Mouse (Mus musculus) heart, embryonic 15.5 days (tissue): ENCODE results near the gene Tpst2. TPM values are rescaled to one million over a fixed set of nuclear protein-coding genes. Genes with fewer than 3 reads are reported as not detected.
A peak's percentile ranks its signal among the peaks of the same experiment; 100 is the strongest.

Source experiments
- ATAC-seq: fragments of 200-750 bp; cut with Nextera tagmentation; replicated peaks from 2 replicates; pipeline ENCODE4 v1.8.0; 2017; ENCODE audit warnings: low read depth, moderate TSS enrichment; ENCODE audit not compliant: insufficient number of reproducible peaks, insufficient read depth, low FRiP score
- H3K27ac ChIP-seq: fragments of 300-500 bp; sonication (generic); 2 replicates; pipeline ENCODE4 v1.5.1; 2015; ENCODE audit warnings: mild to moderate bottlenecking, inconsistent platforms
- H3K27me3 ChIP-seq: fragments of 300-500 bp; sonication (generic); 2 replicates; pipeline ENCODE4 v1.6.1; 2015; ENCODE audit warnings: inconsistent platforms
- H3K36me3 ChIP-seq: fragments of 300-500 bp; sonication (generic); 2 replicates; pipeline ENCODE4 v1.6.1; 2015; ENCODE audit warnings: mild to moderate bottlenecking, inconsistent platforms
- H3K4me1 ChIP-seq: fragments of 300-500 bp; sonication (generic); replicated peaks from 2 replicates; pipeline ENCODE4 v1.6.1; 2015; ENCODE audit warnings: inconsistent platforms
- H3K4me2 ChIP-seq: fragments of 300-500 bp; sonication (generic); 2 replicates; pipeline ENCODE4 v1.6.1; 2015; ENCODE audit warnings: inconsistent platforms, mild to moderate bottlenecking, moderate library complexity
- H3K4me3 ChIP-seq: fragments of 300-500 bp; sonication (generic); 2 replicates; pipeline ENCODE4 v1.5.1; 2015; ENCODE audit warnings: mild to moderate bottlenecking, inconsistent platforms
- H3K9ac ChIP-seq: fragments of 300-500 bp; sonication (generic); 2 replicates; pipeline ENCODE4 v1.6.1; 2015; ENCODE audit warnings: mild to moderate bottlenecking, inconsistent platforms
- H3K9me3 ChIP-seq: fragments of 300-500 bp; sonication (generic); replicated peaks from 2 replicates; pipeline ENCODE4 v1.6.1; 2016; ENCODE audit warnings: inconsistent platforms
- WGBS: fragments of 180-500 bp; shearing (Covaris S2); methylation state at CpG from one replicate; pipeline ENCODE4 v1.1.7; 2015; ENCODE audit warnings: mixed read lengths; 5-methylcytosine and 5-hydroxymethylcytosine counted together
- polyA plus RNA-seq: library from polyadenylated mRNA; unstranded; fragments of >200 nt; fragmentation: Nextera tagmentation; extraction: Ambion mirVana; gene quantifications from 2 replicates; pipeline ENCODE4 v1.2.1, GENCODE M21; 2015

Gene Tpst2
- polyA plus RNA-seq, 1 experiment from 2014 or later, result 38.5 TPM

DNA sequence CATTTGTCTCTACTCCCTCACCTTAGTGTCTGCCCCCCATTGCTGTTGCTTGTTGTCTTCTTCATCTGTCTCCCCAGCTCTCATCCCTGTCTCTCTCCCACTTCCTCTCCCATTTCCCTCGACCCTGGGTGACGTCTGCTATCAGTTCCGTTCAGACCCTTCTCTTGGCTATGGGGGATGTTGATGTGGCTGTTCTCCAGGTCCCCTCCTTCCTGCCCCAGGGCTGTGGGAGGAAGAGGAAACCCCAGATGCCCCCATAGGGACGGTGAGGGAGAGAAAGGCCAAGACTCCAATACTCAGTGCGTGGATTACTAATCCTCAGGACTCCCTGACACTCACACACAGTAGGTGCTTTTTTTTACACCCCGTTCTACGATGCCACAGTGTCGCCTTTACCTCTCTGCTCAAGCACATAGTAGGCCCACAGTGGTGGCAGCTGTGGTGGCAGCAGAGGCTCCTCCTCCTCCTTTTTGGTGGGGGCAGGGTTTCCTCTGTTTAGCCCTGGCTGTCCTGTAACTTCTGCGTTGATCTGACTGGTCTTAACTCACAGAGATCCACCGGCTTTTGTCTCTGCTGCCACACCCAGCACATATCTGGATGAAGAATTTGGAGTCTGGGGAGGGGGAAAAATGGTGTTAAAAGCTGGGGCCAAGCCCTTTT lies 7.2 kb downstream of the Tpst2 start:
- no peak overlapping the region for H3K4me3 ChIP-seq
- H3K36me3 ChIP-seq, result no peaks in the 10 kb centered on the region
- no peak overlapping the region for H3K9ac ChIP-seq
- H3K27ac ChIP-seq, result peak overlapping the region; percentile 74
- H3K27me3 ChIP-seq, result no peaks in the 10 kb centered on the region
- peak; percentile 45; the same call in 1 of the 2 replicates for ATAC-seq
- WGBS, result 50% methylated on average over 10 of the region's 10 CpGs
- no peaks in the 10 kb centered on the region for H3K9me3 ChIP-seq
- H3K4me1 ChIP-seq, result peaks cover 87% of the 10 kb centered on the region
- H3K4me2 ChIP-seq, result peak overlapping the region; percentile 17; the same call in 1 of the 2 replicates

DNA sequence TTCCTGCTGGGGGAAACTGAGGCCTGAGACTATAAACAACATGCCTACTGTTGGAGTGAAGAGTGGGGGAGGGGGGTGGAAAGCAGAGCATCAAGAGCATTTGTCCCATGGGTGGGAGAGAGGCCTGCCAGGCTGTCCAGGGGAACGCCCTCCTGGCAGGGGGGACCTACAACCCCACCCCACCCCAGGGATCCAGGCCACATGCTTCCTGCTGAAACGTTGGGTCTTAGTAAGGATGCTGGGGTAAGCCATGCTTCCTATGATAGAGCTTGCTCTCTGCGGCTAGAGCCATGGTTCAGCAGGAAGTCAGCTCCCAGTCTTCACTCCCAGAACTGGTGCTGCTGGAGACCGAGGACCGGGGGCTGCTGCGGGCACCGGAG lies 7.7 kb downstream of the Tpst2 start:
- peak overlapping the region; percentile 74 for H3K27ac ChIP-seq
- H3K4me2 ChIP-seq, result no peak overlapping the region
- no peak for ATAC-seq
- no peak overlapping the region for H3K4me3 ChIP-seq
- no peaks in the 10 kb centered on the region for H3K9me3 ChIP-seq
- H3K36me3 ChIP-seq, result no peaks in the 10 kb centered on the region
- H3K9ac ChIP-seq, result no peak overlapping the region
- H3K27me3 ChIP-seq, result no peaks in the 10 kb centered on the region
- 54% methylated on average over 7 of the region's 7 CpGs for WGBS
- peaks cover 85% of the 10 kb centered on the region for H3K4me1 ChIP-seq

GRCm38 (mm10) chr5:112285548-112286085 lies 9.1 kb downstream of the Tpst2 start:
- no peaks in the 10 kb centered on the region for H3K9me3 ChIP-seq
- H3K4me1 ChIP-seq, result peaks cover 82% of the 10 kb centered on the region
- H3K27ac ChIP-seq, result no peak overlapping the region
- ATAC-seq, result no peak
- WGBS, result 86% methylated on average over 7 of the region's 7 CpGs
- H3K4me3 ChIP-seq, result no peak overlapping the region
- no peaks in the 10 kb centered on the region for H3K36me3 ChIP-seq
- H3K27me3 ChIP-seq, result no peaks in the 10 kb centered on the region
- no peak overlapping the region for H3K4me2 ChIP-seq
- H3K9ac ChIP-seq, result no peak overlapping the region

GRCm38 (mm10) chr5:112286608-112286983 lies 10.1 kb downstream of the Tpst2 start:
- H3K27ac ChIP-seq, result peak overlapping the region; percentile 16; the same call in 1 of the 2 replicates
- no peaks in the 10 kb centered on the region for H3K9me3 ChIP-seq
- WGBS, result 68% methylated on average over 2 of the region's 2 CpGs
- H3K4me3 ChIP-seq, result no peak overlapping the region
- H3K36me3 ChIP-seq, result no peaks in the 10 kb centered on the region
- no peak overlapping the region for H3K9ac ChIP-seq
- no peak for ATAC-seq
- H3K4me2 ChIP-seq, result no peak overlapping the region
- H3K4me1 ChIP-seq, result peaks cover 82% of the 10 kb centered on the region
- no peaks in the 10 kb centered on the region for H3K27me3 ChIP-seq

DNA sequence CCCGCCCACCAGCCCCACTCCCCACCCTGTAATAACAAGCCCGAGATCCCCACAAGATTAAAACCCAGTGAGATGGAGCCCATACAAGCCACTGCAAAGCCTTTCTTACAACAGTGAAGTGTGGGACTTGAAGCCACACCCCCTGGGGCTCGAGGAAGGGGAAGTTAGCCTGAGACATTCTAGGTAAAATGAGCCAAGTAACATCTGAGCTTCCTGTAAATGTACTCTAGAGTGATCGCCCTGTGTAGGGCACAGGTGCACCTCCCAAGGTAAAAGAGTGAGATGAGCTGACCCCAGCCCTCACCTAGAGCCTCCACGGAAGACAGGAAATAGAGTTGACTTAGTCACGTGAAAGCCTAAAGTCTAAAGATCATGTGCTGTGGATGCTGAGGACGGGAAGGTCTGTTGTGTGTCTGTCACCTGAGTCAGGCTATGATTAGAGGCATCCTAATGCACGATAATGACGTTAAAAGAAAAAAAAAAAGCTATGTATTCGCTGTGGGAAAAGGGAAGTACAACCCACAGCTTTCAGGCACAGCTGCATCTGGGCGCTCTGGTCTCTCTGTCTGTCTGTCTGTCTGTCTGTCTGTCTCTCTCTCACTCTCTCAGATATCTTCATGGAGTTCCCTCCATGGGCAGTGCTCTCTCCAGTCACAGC lies 10.6 kb downstream of the Tpst2 start:
- Histone ChIP-seq H3K9me3 (no peaks in the 10 kb centered on the region), H3K9ac (no peak overlapping the region), H3K4me3 (no peak overlapping the region), H3K4me2 (no peak overlapping the region), H3K27me3 (no peaks in the 10 kb centered on the region), H3K4me1 (peaks cover 77% of the 10 kb centered on the region), H3K27ac (peak overlapping the region; percentile 16; the same call in 1 of the 2 replicates), H3K36me3 (no peaks in the 10 kb centered on the region)
- no peak for ATAC-seq
- 59% methylated on average over 11 of the region's 11 CpGs for WGBS

DNA sequence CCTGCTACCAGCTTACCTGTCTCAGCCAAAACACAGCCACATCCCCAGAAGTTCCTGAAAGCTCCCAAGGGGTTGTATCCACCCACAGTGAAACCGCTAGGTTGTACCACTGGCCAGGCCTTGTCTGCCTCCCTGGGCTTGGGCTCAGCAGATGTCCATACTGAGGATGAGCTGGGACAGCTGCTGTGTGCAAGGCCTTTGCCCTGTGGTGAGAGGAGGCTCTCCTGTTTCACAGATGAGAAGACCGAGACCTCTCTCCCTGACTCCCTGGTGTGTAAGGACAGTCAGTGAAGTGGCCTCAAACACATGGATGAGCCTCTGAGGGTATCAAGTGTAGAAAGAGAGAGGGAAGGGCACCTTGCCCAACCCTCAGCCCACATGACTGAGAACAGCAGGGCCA lies 11.2 kb downstream of the Tpst2 start:
- Histone ChIP-seq H3K27ac (peak overlapping the region; percentile 16; the same call in 1 of the 2 replicates), H3K4me1 (peaks cover 77% of the 10 kb centered on the region), H3K9ac (no peak overlapping the region), H3K4me2 (no peak overlapping the region), H3K27me3 (no peaks in the 10 kb centered on the region), H3K4me3 (no peak overlapping the region), H3K9me3 (no peaks in the 10 kb centered on the region), H3K36me3 (no peaks in the 10 kb centered on the region)
- 80% methylated on average over 2 of the region's 2 CpGs for WGBS
- ATAC-seq, result no peak

DNA sequence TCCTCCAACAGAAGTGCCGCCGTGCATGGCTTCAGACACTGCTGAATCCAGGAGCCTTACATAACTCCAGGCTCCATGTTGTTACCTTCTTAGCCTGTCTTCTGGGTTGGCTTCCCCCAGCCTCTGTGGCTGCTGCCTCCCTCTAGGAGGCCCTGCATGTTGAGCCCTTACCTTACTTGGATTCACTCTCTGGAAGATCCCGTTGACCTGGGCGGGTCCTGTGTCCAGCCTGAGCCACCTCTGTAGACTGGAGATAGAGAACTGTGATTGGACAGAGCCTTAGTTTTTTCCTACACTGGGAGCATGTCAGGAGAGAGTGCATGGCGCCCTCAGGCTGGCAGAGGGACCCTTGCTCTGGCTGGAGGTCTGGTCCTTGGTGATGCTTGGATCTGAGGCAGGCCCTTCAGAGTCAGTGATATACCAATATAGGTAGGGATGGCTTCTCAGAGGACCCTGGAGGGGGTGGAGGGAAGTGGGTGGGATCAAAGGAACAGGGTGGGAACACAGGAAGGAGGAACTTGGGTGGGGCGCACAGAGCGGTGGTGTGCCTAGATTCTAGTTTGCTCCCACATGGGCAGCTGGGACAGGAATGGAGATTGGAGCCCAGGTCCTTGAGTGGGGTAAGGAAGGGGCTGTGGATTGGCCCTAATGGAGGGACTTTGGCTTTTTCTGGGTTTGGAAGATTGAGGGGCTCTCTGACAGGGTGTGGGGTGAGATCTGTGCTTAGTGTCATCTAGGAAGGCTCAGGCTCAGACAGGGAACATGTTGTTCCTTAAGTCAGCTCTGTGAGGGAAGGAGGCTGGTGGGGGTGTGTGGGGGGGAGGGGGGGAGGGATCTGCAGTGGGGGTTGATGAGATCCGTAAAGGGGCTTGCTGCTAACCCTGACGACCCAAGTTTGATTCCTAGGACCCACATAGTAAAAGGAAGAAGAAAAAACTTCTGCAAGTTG lies 12.0 kb downstream of the Tpst2 start:
- Histone ChIP-seq H3K27me3 (no peaks in the 10 kb centered on the region), H3K36me3 (no peaks in the 10 kb centered on the region), H3K4me2 (peak overlapping the region; percentile 49), H3K4me3 (peak overlapping the region; percentile 28), H3K27ac (peak overlapping the region; percentile 16; the same call in 1 of the 2 replicates), H3K9ac (no peak overlapping the region), H3K9me3 (no peaks in the 10 kb centered on the region), H3K4me1 (peaks cover 70% of the 10 kb centered on the region)
- whole genome bisulfite sequencing, result 71% methylated on average over 9 of the region's 9 CpGs
- no peak for ATAC-seq

GRCm38 (mm10) chr5:112289236-112289635 lies 12.7 kb downstream of the Tpst2 start:
- peaks cover 63% of the 10 kb centered on the region for H3K4me1 ChIP-seq
- peak overlapping the region; percentile 49; the same call in 1 of the 2 replicates for H3K4me2 ChIP-seq
- H3K36me3 ChIP-seq, result no peaks in the 10 kb centered on the region
- peak overlapping the region; percentile 28; the same call in 1 of the 2 replicates for H3K4me3 ChIP-seq
- H3K27me3 ChIP-seq, result no peaks in the 10 kb centered on the region
- ATAC-seq, result no peak
- H3K27ac ChIP-seq, result no peak overlapping the region
- H3K9ac ChIP-seq, result no peak overlapping the region
- 20% methylated on average over 8 of the region's 8 CpGs for WGBS
- H3K9me3 ChIP-seq, result no peaks in the 10 kb centered on the region

DNA sequence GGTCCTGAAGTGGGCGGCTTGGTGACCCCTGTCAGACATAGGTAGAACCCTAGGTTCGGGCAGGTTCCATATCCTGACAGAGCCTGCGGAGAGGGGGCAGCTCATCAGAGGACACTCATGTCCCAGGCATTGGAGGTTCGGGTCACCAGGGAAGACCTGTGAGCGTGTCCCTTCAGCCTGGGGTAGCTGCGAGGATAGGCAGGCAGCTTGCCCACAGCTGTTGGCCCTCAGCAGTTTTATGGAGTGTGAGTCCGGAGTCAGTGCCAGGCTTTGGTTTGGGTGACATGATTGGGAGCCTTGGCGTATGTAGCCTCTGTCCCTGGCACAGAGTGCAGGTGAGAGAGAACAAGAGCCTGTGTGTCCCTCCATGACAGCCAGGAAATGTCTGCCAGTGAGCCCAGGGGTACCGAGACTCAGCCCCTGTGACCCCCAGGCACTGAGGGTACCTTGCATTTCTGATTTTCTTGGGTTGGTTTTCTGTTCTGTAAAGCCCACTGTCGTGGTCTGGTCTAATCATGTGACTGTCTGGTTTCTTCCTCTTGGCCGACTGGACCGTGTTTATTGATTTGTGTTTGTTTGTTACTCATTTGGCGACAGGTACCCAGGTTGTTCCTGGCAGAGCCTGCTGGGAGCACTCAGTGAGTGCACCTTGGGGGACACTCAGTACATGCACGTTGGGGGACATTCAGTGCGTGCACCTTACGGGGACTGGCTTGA lies 13.5 kb downstream of the Tpst2 start:
- no peaks in the 10 kb centered on the region for H3K27me3 ChIP-seq
- H3K4me2 ChIP-seq, result peak overlapping the region; percentile 49
- no peaks in the 10 kb centered on the region for H3K36me3 ChIP-seq
- H3K4me1 ChIP-seq, result peaks cover 63% of the 10 kb centered on the region
- peak overlapping the region; percentile 28; the same call in 1 of the 2 replicates for H3K4me3 ChIP-seq
- H3K9ac ChIP-seq, result peak overlapping the region; percentile 3; the same call in 1 of the 2 replicates
- ATAC-seq, result no peak
- H3K27ac ChIP-seq, result no peak overlapping the region
- WGBS, result 80% methylated on average over 16 of the region's 16 CpGs
- H3K9me3 ChIP-seq, result no peaks in the 10 kb centered on the region

DNA sequence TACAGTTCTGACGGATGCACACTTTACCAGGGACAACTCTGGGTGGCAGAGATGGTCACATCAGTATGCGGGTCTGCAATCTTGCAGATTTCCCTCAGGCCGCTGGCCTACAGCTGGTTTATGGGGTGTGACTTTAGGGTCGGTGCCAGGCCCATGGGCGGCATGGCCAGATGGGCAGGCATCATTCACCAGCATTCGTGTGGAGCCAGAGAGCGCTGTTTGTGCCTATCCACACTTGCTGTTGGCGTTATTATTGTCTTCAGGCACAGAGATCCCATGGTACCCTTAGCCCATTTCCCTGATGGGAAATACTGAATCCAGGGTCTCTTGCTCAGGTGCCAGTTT lies 14.0 kb downstream of the Tpst2 start:
- Histone ChIP-seq H3K27ac (no peak overlapping the region), H3K4me1 (peaks cover 64% of the 10 kb centered on the region), H3K36me3 (no peaks in the 10 kb centered on the region), H3K9me3 (no peaks in the 10 kb centered on the region), H3K27me3 (no peaks in the 10 kb centered on the region), H3K4me2 (peak overlapping the region; percentile 49), H3K9ac (no peak overlapping the region), H3K4me3 (peak overlapping the region; percentile 28; the same call in 1 of the 2 replicates)
- 92% methylated on average over 8 of the region's 8 CpGs for WGBS
- no peak for ATAC-seq
